Mouse (Mus musculus) myocyte (in vitro differentiated cells): ENCODE measurements around the gene Hmga2. TPM values are rescaled to one million over a fixed set of nuclear protein-coding genes. Genes with fewer than 3 reads are reported as not detected.
"Not testable (repeated sequence)": the region's sequence is repeated elsewhere in the genome, so short reads cannot be mapped to it uniquely, and the experiment has no call there.

Source experiments
- H3K27me3 ChIP-seq: one replicate; pipeline ENCODE4 v1.6.1; 2011; ENCODE audit not compliant: control insufficient read depth, insufficient read depth, insufficient read length
- H3K36me3 ChIP-seq: one replicate; pipeline ENCODE4 v1.6.1; 2011; ENCODE audit not compliant: control insufficient read depth, insufficient read depth
- H3K4me2 ChIP-seq: one replicate; pipeline ENCODE4 v1.6.1; 2011; ENCODE audit warnings: low read depth, control low read depth
- H3K4me3 ChIP-seq: one replicate; pipeline ENCODE4 v1.5.1; 2011; ENCODE audit warnings: mild to moderate bottlenecking, control low read depth, moderate library complexity
- H3K79me2 ChIP-seq: one replicate; pipeline ENCODE4 v1.6.1; 2011; ENCODE audit not compliant: control insufficient read depth, insufficient read depth
- H3ac ChIP-seq: one replicate; pipeline ENCODE4 v1.6.1; 2011; ENCODE audit not compliant: control insufficient read depth, insufficient read length
- CEBPB ChIP-seq: IDR thresholded peaks from 2 replicates; pipeline ENCODE4 v1.6.1; 2011; ENCODE audit warnings: mild to moderate bottlenecking, moderate library complexity; ENCODE audit not compliant: poor library complexity, insufficient read depth, severe bottlenecking
- E2F4 ChIP-seq: IDR thresholded peaks from one replicate; pipeline ENCODE4 v1.6.1; 2011; ENCODE audit warnings: mild to moderate bottlenecking, control low read depth, moderate library complexity; ENCODE audit not compliant: insufficient read depth
- MAX ChIP-seq: IDR thresholded peaks from one replicate; pipeline ENCODE4 v1.6.1; 2011; ENCODE audit warnings: low read depth, mild to moderate bottlenecking, control low read depth
- MYOD1 ChIP-seq, 3 experiments: IDR thresholded peaks; one replicate each; pipeline ENCODE4 v1.6.1; 2011; ENCODE audit warnings: control low read depth in 2 of 3, low read depth in 2 of 3, mild to moderate bottlenecking in 2 of 3, moderate library complexity in 1 of 3; ENCODE audit not compliant: insufficient read length in 2 of 3, control insufficient read depth in 1 of 3
- MYOG ChIP-seq, 3 experiments: IDR thresholded peaks; one replicate each; pipeline ENCODE4 v1.6.1; 2011; ENCODE audit warnings: control low read depth in 2 of 3, low read depth in 2 of 3, mild to moderate bottlenecking in 2 of 3; ENCODE audit not compliant: insufficient read length in 2 of 3, control insufficient read depth in 1 of 3, insufficient read depth in 1 of 3
- POLR2A ChIP-seq: IDR thresholded peaks from one replicate; pipeline ENCODE4 v1.6.1; 2011; ENCODE audit warnings: low read depth, mild to moderate bottlenecking, control low read depth, moderate library complexity; ENCODE audit not compliant: insufficient read length
- POLR2AphosphoS2 ChIP-seq: IDR thresholded peaks from one replicate; pipeline ENCODE4 v1.6.1; 2011; ENCODE audit warnings: low read depth, control low read depth; ENCODE audit not compliant: insufficient read length
- REST ChIP-seq: IDR thresholded peaks from one replicate; pipeline ENCODE4 v1.6.1; 2011; ENCODE audit warnings: mild to moderate bottlenecking, control low read depth, moderate library complexity; ENCODE audit not compliant: insufficient read depth, insufficient read length
- SRF ChIP-seq: IDR thresholded peaks from one replicate; pipeline ENCODE4 v1.6.1; 2011; ENCODE audit warnings: low read depth; ENCODE audit not compliant: control insufficient read depth, insufficient read length
- TCF12 ChIP-seq: IDR thresholded peaks from one replicate; pipeline ENCODE4 v1.6.1; 2011; ENCODE audit warnings: mild to moderate bottlenecking, control low read depth; ENCODE audit not compliant: poor library complexity, insufficient read depth, severe bottlenecking
- TCF3 ChIP-seq: IDR thresholded peaks from one replicate; pipeline ENCODE4 v1.6.1; 2011; ENCODE audit warnings: low read depth, control low read depth; ENCODE audit not compliant: insufficient read length
- USF1 ChIP-seq: IDR thresholded peaks from one replicate; pipeline ENCODE4 v1.6.1; 2011; ENCODE audit warnings: low read depth, mild to moderate bottlenecking, control low read depth, moderate library complexity
- polyA plus RNA-seq: library from polyadenylated mRNA; unstranded; fragments of >200 nt; fragmentation: generic; extraction: Trizol; gene quantifications from one replicate; pipeline ENCODE4 v1.2.1, GENCODE M21; 2012; ENCODE audit warnings: missing spikeins

Gene Hmga2
- polyA plus RNA-seq, 1 experiment: 4.3 TPM

GRCm38 (mm10) chr10:120365380-120366172 lies 110.7 kb downstream of the Hmga2 start:
- TF ChIP-seq MYOG (IDR thresholded peaks at IDR 0.05; ENCODE audit: control insufficient read depth in 1 of 3, insufficient read depth in 1 of 3, insufficient read length in 2 of 3, low read depth in 2 of 3) (no peak), USF1 (no peak), CEBPB (no peak), MYOD1 (IDR thresholded peaks at IDR 0.05; ENCODE audit: control insufficient read depth in 1 of 3, insufficient read length in 2 of 3, low read depth in 2 of 3) (no peak), REST (no peak), E2F4 (no peak), POLR2A (no peak), SRF (no peak), POLR2AphosphoS2 (no peak), MAX (no peak), TCF3 (no peak)
- Histone ChIP-seq H3K27me3 (no peaks in the 10 kb centered on the region), H3ac (no peak overlapping the region), H3K4me3 (no peak overlapping the region), H3K79me2 (no peaks in the 10 kb centered on the region), H3K4me2 (no peak overlapping the region), H3K36me3 (peaks cover 12% of the 10 kb centered on the region)

GRCm38 (mm10) chr10:120363983-120364582 lies 112.2 kb downstream of the Hmga2 start:
- TF ChIP-seq E2F4 (no peak), TCF3 (no peak), USF1 (no peak), SRF (no peak), CEBPB (no peak), REST (no peak)
- H3K36me3 ChIP-seq: peaks cover 10% of the 10 kb centered on the region
- no peaks in the 10 kb centered on the region for H3K27me3 ChIP-seq
- H3K79me2 ChIP-seq: no peaks in the 10 kb centered on the region
- no peak overlapping the region for H3K4me2 ChIP-seq
- H3ac ChIP-seq: no peak overlapping the region
- no peak overlapping the region for H3K4me3 ChIP-seq

- H3K79me2 ChIP-seq, H3K4me2 ChIP-seq, H3K4me3 ChIP-seq, H3ac ChIP-seq, H3K27me3 ChIP-seq, H3K36me3 ChIP-seq: not testable (repeated sequence)
Measured at GRCm38 (mm10) chr10:120363298-120363982, 112.8 kb downstream of the Hmga2 start.

GRCm38 (mm10) chr10:120354523-120355030 lies 121.7 kb downstream of the Hmga2 start:
- Histone ChIP-seq H3K4me2 (no peak overlapping the region), H3K4me3 (no peak overlapping the region), H3K79me2 (no peaks in the 10 kb centered on the region), H3K27me3 (no peaks in the 10 kb centered on the region), H3K36me3 (no peaks in the 10 kb centered on the region), H3ac (no peak overlapping the region)
- no peak for TF ChIP-seq REST
- no peak for TF ChIP-seq USF1
- no peak for TF ChIP-seq SRF
- no peak for TF ChIP-seq POLR2A
- no peak for TF ChIP-seq POLR2AphosphoS2
- TF ChIP-seq TCF12: no peak

GRCm38 (mm10) chr10:120345325-120345724 lies 130.9 kb downstream of the Hmga2 start:
- no peaks in the 10 kb centered on the region for H3K79me2 ChIP-seq
- no peak overlapping the region for H3ac ChIP-seq
- H3K36me3 ChIP-seq: no peaks in the 10 kb centered on the region
- H3K4me3 ChIP-seq: no peak overlapping the region
- H3K27me3 ChIP-seq: peaks cover 7% of the 10 kb centered on the region
- TF ChIP-seq TCF12: no peak
- TF ChIP-seq CEBPB: no peak
- TF ChIP-seq REST: no peak
- H3K4me2 ChIP-seq: no peak overlapping the region
